Mouse (Mus musculus): Measurements from ENCODE around the gene Tnfrsf1a.

DNA sequence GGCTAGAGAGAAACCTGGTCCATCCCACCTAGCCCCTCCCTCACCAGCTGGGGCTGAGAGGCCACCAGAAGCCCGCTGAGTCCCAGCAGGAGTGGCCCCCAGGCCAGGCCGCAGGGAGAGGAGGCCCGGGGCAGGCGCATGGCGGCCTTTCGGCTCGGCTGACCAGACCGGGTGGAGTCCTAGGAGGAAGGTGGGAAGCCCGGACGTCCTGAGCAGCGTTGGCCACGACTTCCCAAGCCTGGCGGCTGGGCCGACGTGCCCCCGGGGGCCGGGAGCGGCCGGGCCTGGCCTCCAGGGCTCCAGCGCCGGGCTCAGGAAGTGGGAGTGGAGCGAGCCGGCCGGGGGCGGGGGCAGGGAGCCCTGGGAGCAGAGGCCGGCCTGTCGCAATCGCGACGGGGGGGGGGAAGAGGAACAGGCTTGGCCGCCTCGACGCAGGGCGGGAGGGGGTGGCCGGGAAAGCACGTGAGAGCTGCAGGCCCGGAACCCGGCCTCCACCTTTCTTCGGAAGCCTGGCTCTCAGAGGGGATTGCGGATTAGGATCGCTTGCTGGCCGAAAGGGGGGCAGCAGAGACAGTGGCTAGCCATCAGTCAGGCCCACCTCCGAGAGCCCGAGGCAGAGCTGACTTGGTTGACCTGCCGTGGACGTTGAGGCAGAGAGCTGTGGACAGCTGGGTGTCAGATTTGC, 35.5 kb upstream of the Tnfrsf1a start, which contains the start of gene Ltbr:
- TF ChIP-seq GATA1 (IDR thresholded peaks at IDR 0.05; ENCODE audit: low read length): no peak
- TF ChIP-seq TAL1 (IDR thresholded peaks at IDR 0.05; ENCODE audit: low read length): no peak

Data from erythroblast, embryonic 14.5 days (primary cell).